Mouse (Mus musculus): ENCODE data around the gene Cnnm4. TPM values are rescaled to one million over a fixed set of nuclear protein-coding genes. Genes with fewer than 3 reads are reported as not detected.

Gene Cnnm4
- 14.9 and 15.3 TPM in 2 replicates for polyA plus RNA-seq (2015; fragmentation: Nextera tagmentation; extraction: Ambion mirVana)

DNA sequence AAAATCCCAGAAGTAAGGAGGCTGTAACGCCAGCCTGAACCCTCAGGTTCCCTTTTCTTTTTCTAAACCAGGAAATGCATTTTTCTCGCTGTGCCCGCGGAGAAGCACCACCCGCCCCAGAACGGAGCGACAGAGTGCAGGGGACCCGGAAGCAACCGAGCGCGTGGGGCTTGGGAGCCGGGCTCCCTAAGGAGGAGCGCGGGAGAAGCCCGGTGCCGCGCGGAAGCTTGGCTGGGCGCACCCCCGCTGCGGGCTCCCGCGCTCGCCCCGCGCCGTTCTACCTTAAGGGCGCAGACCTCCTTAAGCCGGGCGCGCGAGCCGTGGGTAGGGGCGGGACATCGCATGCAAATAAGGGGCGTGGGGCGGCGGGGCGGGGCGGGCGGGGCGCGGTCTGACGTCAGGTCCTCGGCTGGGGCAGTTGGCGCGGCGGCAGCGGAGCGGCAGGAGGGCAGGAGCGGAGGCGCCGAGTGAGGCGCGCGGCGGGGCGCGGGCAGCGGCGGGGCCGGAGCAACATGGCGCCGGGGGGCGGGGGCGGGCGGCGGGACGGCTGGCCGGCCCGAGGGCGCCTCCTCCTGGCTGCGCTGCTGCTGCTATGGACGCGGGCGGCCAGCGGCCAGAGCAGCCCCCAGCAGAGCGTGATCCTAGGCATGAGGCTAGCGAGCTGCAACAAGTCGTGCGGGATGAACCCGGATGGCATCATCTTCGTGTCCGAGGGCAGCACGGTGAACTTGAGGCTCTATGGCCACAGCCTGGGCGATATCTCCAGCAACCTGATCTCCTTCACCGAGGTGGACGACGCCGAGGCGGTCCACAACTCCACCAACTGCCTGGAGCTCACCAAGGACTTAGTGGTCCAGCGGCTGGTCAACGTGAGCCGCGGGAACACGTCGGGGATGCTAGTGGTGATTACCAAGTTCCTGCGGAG lies at the start of gene Cnnm4:
TSS of gene Cnnm4 (plus strand) at position 440 of the 925 bp plus-strand sequence.
- peak within 1 kb of the TSS; percentile 50 for H3K9ac ChIP-seq
- H3K27me3 ChIP-seq: no peaks in the 10 kb centered on the region
- peak within 1 kb of the TSS; percentile 74 for H3K4me3 ChIP-seq
- no peaks in the 10 kb centered on the region for H3K9me3 ChIP-seq
- H3K27ac ChIP-seq: peak within 1 kb of the TSS; percentile 68
- no peaks in the 10 kb centered on the region for H3K36me3 ChIP-seq
- peak within 1 kb of the TSS; percentile 81 for H3K4me2 ChIP-seq
- peaks cover 50% of the 10 kb centered on the region for H3K4me1 ChIP-seq
- ATAC-seq (ENCODE audit: insufficient number of reproducible peaks, low FRiP score, low TSS enrichment, low read depth): peak; percentile 86
- WGBS: under 1% methylated on average over 68 of the region's 98 CpGs

- no peak for ATAC-seq (ENCODE audit: insufficient number of reproducible peaks, low FRiP score, low TSS enrichment, low read depth)
- H3K27ac ChIP-seq: no peak overlapping the region
- no peaks in the 10 kb centered on the region for H3K9me3 ChIP-seq
- H3K36me3 ChIP-seq: peaks cover 86% of the 10 kb centered on the region
- H3K4me2 ChIP-seq: no peak overlapping the region
- H3K9ac ChIP-seq: no peak overlapping the region
- no peaks in the 10 kb centered on the region for H3K27me3 ChIP-seq
- H3K4me3 ChIP-seq: no peak overlapping the region
- no peaks in the 10 kb centered on the region for H3K4me1 ChIP-seq
- 95% methylated on average over 2 of the region's 2 CpGs for WGBS
These were observed 41.9 kb upstream of the Cnnm4 start for GRCm38 (mm10) chr1:36429511-36429910.

- H3K4me2 ChIP-seq: no peak overlapping the region
- no peaks in the 10 kb centered on the region for H3K9me3 ChIP-seq
- H3K27me3 ChIP-seq: no peaks in the 10 kb centered on the region
- peaks cover 81% of the 10 kb centered on the region for H3K36me3 ChIP-seq
- H3K9ac ChIP-seq: no peak overlapping the region
- H3K4me1 ChIP-seq: no peaks in the 10 kb centered on the region
- 87% methylated on average over 4 of the region's 4 CpGs for WGBS
- no peak overlapping the region for H3K4me3 ChIP-seq
- no peak for ATAC-seq (ENCODE audit: insufficient number of reproducible peaks, low FRiP score, low TSS enrichment, low read depth)
- no peak overlapping the region for H3K27ac ChIP-seq
These were observed 38.4 kb upstream of the Cnnm4 start for GRCm38 (mm10) chr1:36432999-36433398.

DNA sequence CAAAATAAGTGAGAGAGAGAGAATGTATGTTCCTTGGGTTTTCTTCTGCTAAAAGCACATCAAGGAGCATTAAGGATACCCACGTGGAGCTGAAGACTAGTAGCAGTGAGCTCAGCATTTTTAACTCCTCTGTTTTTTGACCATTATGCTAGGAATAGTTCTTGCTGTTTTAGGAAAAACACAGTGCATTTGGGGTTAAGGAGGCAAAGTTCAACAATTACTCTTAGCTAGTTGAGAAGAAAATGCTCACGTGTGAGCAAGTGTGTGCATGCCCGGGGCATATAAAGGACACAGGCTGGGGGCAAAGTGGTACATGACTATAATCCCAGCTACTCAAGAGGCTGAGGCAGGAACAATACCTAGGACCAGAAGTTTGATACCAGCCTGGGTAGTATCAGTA lies 37.8 kb upstream of the Cnnm4 start:
- peaks cover 81% of the 10 kb centered on the region for H3K36me3 ChIP-seq
- 89% methylated on average over 3 of the region's 3 CpGs for WGBS
- no peak overlapping the region for H3K4me3 ChIP-seq
- H3K4me2 ChIP-seq: no peak overlapping the region
- H3K27me3 ChIP-seq: no peaks in the 10 kb centered on the region
- no peak for ATAC-seq (ENCODE audit: insufficient number of reproducible peaks, low FRiP score, low TSS enrichment, low read depth)
- H3K9me3 ChIP-seq: no peaks in the 10 kb centered on the region
- H3K27ac ChIP-seq: no peak overlapping the region
- no peaks in the 10 kb centered on the region for H3K4me1 ChIP-seq
- no peak overlapping the region for H3K9ac ChIP-seq

DNA sequence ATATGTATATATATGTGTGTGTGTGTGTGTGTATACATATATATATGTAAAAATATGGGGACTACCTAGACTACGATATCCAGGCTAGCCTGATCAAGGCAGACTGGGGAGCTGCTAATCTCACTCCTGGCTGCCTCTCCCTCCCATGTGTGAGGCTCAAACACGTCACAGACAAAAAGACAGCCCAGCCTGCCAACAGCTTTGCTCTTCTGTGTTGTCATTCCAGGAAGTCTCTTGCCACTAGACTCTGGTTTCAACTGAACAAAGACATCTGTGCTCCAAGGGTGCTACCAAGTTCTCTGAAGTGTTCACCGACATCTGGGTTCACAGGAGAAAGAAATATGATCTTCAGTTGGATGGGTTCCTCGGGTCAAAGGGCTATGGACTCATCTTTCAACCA lies 36.3 kb upstream of the Cnnm4 start:
- Histone ChIP-seq H3K4me2 (no peak overlapping the region), H3K9ac (no peak overlapping the region), H3K27me3 (no peaks in the 10 kb centered on the region), H3K4me3 (no peak overlapping the region), H3K4me1 (no peaks in the 10 kb centered on the region), H3K27ac (no peak overlapping the region), H3K9me3 (no peaks in the 10 kb centered on the region), H3K36me3 (peaks cover 83% of the 10 kb centered on the region)
- 71% methylated on average over 4 of the region's 4 CpGs for WGBS
- ATAC-seq (ENCODE audit: insufficient number of reproducible peaks, low FRiP score, low TSS enrichment, low read depth): no peak

- no peak overlapping the region for H3K4me2 ChIP-seq
- no peaks in the 10 kb centered on the region for H3K4me1 ChIP-seq
- H3K27me3 ChIP-seq: no peaks in the 10 kb centered on the region
- H3K4me3 ChIP-seq: no peak overlapping the region
- no peak overlapping the region for H3K27ac ChIP-seq
- H3K9ac ChIP-seq: no peak overlapping the region
- H3K9me3 ChIP-seq: no peaks in the 10 kb centered on the region
- 90% methylated on average over 6 of the region's 6 CpGs for WGBS
- H3K36me3 ChIP-seq: peaks cover 73% of the 10 kb centered on the region
- ATAC-seq (ENCODE audit: insufficient number of reproducible peaks, low FRiP score, low TSS enrichment, low read depth): no peak
These were observed 34.9 kb upstream of the Cnnm4 start for GRCm38 (mm10) chr1:36436515-36436914.

GRCm38 (mm10) chr1:36437223-36437622 lies 34.2 kb upstream of the Cnnm4 start:
- Histone ChIP-seq H3K36me3 (peaks cover 66% of the 10 kb centered on the region), H3K4me3 (no peak overlapping the region), H3K4me1 (no peaks in the 10 kb centered on the region), H3K27ac (no peak overlapping the region), H3K9me3 (no peaks in the 10 kb centered on the region), H3K27me3 (no peaks in the 10 kb centered on the region), H3K9ac (no peak overlapping the region), H3K4me2 (no peak overlapping the region)
- no peak for ATAC-seq (ENCODE audit: insufficient number of reproducible peaks, low FRiP score, low TSS enrichment, low read depth)
- 97% methylated on average over 3 of the region's 3 CpGs for WGBS

- 83% methylated on average over 4 of the region's 4 CpGs for WGBS
These were observed 30.3 kb upstream of the Cnnm4 start for GRCm38 (mm10) chr1:36441101-36441500.

DNA sequence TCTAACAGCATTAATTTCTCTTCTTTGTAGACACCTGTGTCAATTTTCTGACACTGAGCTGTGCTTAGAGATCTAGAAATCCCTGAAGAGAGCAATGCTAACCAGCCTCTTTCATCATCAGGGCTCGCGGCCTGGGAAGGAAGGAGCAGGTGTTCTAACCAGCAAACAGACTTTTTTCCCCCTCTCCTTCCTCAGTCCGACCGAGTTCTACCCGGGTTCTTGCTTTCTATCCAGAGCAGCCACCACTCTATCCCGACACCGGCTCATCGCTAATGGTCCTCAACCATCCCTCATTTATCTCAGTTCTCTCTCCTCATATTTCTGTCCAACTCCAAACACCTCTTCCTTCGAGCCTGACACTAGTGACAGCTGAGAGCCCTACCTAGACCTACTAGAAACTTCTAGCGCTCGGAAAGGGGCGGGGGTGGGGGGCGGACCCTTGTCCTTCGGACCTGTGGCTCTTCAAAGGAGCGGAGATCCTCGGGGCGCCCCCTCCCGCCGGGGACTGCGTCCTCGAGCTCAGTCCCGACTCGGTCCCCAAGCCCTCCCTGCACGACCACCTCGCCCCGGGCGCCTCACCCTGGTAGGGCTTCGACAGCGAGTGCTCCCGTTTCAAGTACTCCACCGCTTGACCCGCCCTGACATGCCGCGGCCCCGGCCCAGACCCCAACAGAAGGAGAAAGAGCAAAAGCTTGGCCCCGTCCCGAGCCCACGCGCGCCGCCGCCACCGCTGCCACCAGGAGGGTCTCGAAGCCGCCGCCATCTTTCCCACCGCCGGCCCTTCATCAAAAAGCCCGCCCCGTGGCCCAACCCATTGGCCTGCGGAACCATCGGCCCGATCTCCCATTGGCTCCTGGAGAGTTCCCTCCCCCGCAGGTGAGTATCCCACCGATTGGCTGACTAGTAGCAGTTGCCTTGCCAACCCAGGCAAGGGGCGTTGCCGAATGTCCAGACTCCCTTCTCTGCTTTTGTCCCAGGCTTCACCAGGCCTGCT lies 26.7 kb upstream of the Cnnm4 start, which contains the start of gene Lman2l:
TSS of gene Lman2l (minus strand) at position 801 of the 994 bp plus-strand sequence.
- Histone ChIP-seq H3K4me2 (peak within 1 kb of the TSS; percentile 70), H3K36me3 (peaks cover 3% of the 10 kb centered on the region; the same call in 1 of the 2 replicates), H3K9me3 (no peaks in the 10 kb centered on the region), H3K4me3 (peak within 1 kb of the TSS; percentile 74), H3K4me1 (peaks cover 9% of the 10 kb centered on the region; the same call in 1 of the 2 replicates), H3K27ac (peak within 1 kb of the TSS; percentile 64), H3K9ac (peak within 1 kb of the TSS; percentile 68), H3K27me3 (no peaks in the 10 kb centered on the region)
- WGBS: under 1% methylated on average over 57 of the region's 57 CpGs
- peak; percentile 99 for ATAC-seq (ENCODE audit: insufficient number of reproducible peaks, low FRiP score, low TSS enrichment, low read depth)

More at GRCm38 (mm10) chr1:36441101-36441500, 30.3 kb upstream of the Cnnm4 start:
- Histone ChIP-seq H3K4me2 (no peak overlapping the region), H3K27ac (no peak overlapping the region), H3K9me3 (no peaks in the 10 kb centered on the region), H3K27me3 (no peaks in the 10 kb centered on the region), H3K4me3 (no peak overlapping the region), H3K36me3 (peaks cover 39% of the 10 kb centered on the region), H3K4me1 (peaks cover 9% of the 10 kb centered on the region; the same call in 1 of the 2 replicates), H3K9ac (no peak overlapping the region)
- no peak for ATAC-seq (ENCODE audit: insufficient number of reproducible peaks, low FRiP score, low TSS enrichment, low read depth)

DNA sequence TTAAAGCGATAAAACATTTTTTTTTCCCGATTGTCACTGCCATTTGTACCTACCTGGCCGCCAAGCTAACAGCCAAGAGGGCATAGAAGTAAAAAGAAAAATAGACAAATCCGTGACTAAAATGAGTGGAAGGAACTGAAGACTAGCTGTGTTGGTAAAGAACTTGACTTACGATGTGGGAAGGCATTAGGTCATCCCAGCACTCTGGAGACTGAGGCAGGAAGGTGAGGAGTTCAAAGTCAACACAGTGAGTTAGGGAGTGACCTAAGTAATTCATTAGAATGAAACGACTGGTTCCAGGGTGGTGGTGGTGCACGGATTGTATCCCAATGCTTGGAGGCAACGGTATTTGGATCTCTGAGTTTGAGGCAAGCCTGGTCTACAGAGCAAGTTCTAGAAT lies 25.9 kb upstream of the Cnnm4 start:
- no peak for ATAC-seq (ENCODE audit: insufficient number of reproducible peaks, low FRiP score, low TSS enrichment, low read depth)
- H3K4me1 ChIP-seq: peaks cover 9% of the 10 kb centered on the region; the same call in 1 of the 2 replicates
- H3K36me3 ChIP-seq: no peaks in the 10 kb centered on the region; the same call in 1 of the 2 replicates
- no peak overlapping the region for H3K9ac ChIP-seq
- WGBS: 37% methylated on average over 8 of the region's 8 CpGs
- peak overlapping the region; percentile 47 for H3K27ac ChIP-seq
- peak overlapping the region; percentile 74; the same call in 1 of the 2 replicates for H3K4me3 ChIP-seq
- H3K9me3 ChIP-seq: no peaks in the 10 kb centered on the region
- no peaks in the 10 kb centered on the region for H3K27me3 ChIP-seq
- H3K4me2 ChIP-seq: no peak overlapping the region

- H3K27ac ChIP-seq: no peak overlapping the region
- no peak overlapping the region for H3K4me3 ChIP-seq
- no peaks in the 10 kb centered on the region; the same call in 1 of the 2 replicates for H3K36me3 ChIP-seq
- no peaks in the 10 kb centered on the region for H3K9me3 ChIP-seq
- H3K4me1 ChIP-seq: peaks cover 9% of the 10 kb centered on the region; the same call in 1 of the 2 replicates
- H3K27me3 ChIP-seq: no peaks in the 10 kb centered on the region
- no peak overlapping the region for H3K4me2 ChIP-seq
- WGBS: 86% methylated on average over 5 of the region's 5 CpGs
- H3K9ac ChIP-seq: no peak overlapping the region
- no peak for ATAC-seq (ENCODE audit: insufficient number of reproducible peaks, low FRiP score, low TSS enrichment, low read depth)
These were observed 25.2 kb upstream of the Cnnm4 start for GRCm38 (mm10) chr1:36446106-36446824.
